Mouse (Mus musculus) left cerebral cortex, postnatal 4 days (tissue): Measurements from ENCODE around the gene Os9. TPM values are rescaled to one million over a fixed set of nuclear protein-coding genes. Genes with fewer than 3 reads are reported as not detected.
A peak's percentile ranks its signal among the peaks of the same experiment; 100 is the strongest.
"Not testable (repeated sequence)": the region's sequence is repeated elsewhere in the genome, so short reads cannot be mapped to it uniquely, and the experiment has no call there.

ENCODE experiments used
- DNase-seq: peaks from one replicate; pipeline ENCODE4 v3.0.0-alpha.2; 2022
- intact Hi-C: fragments of 180-260 bp; cut with DNase I; formaldehyde crosslinking; loops from one replicate; pipeline ENCODE4 v1.15.1; 2025
- total RNA-seq, 2 experiments: library from RNA; stranded (reverse); gene quantifications; 2 replicates each; pipeline ENCODE4 v1.2.3; 2021

The Os9 gene
- total RNA-seq = 10 to 100 TPM; 86.3 to 90.7 TPM

GRCm38 (mm10) chr10:127121066-127121477 is at the start of gene Os9:
Gene Os9, minus strand, starts transcription at chr10:127121131.
- intact Hi-C loops = loop anchor here (5.0 kb wide), 1 partner anchor 46 kb away; the partner anchor contains the start of gene B4galnt1
- peak; percentile 98 for DNase-seq

- DNase-seq = peak; percentile 51
- intact Hi-C loops = no loop called here
These were observed 49.1 kb upstream of the Os9 start for GRCm38 (mm10) chr10:127170002-127170401.

DNA sequence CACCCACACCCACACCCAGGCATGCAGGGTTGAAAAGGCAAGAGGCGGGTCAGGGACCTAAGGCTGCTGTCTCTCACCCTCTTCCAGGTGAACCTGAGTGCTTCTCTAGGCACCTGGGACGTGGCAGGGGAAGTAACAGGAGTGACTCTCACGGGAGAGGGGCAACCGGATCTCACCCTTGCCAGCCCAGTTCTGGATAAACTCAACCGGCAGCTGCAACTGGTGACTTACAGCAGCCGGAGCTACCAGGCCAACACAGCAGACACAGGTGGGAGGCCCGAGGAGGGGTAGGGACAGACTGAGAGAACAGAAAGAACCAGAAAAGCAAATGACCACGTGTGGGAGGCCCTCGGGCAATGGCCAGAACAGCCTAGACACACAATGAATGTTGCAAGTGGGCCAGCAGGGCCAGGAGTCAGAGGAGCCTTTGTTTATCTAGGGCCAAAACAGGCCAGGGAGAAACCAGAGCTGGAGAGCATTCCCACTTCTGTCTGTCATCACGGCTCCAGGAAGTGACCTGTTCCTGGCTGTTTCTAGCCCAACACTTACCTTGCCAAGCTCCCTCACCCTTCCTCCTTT is 46.8 kb upstream of the Os9 start:
- intact Hi-C loops = loop anchor here (5.0 kb wide), 1 partner anchor 45 kb away; the partner anchor contains the start of gene Os9
- DNase-seq = no peak

DNA sequence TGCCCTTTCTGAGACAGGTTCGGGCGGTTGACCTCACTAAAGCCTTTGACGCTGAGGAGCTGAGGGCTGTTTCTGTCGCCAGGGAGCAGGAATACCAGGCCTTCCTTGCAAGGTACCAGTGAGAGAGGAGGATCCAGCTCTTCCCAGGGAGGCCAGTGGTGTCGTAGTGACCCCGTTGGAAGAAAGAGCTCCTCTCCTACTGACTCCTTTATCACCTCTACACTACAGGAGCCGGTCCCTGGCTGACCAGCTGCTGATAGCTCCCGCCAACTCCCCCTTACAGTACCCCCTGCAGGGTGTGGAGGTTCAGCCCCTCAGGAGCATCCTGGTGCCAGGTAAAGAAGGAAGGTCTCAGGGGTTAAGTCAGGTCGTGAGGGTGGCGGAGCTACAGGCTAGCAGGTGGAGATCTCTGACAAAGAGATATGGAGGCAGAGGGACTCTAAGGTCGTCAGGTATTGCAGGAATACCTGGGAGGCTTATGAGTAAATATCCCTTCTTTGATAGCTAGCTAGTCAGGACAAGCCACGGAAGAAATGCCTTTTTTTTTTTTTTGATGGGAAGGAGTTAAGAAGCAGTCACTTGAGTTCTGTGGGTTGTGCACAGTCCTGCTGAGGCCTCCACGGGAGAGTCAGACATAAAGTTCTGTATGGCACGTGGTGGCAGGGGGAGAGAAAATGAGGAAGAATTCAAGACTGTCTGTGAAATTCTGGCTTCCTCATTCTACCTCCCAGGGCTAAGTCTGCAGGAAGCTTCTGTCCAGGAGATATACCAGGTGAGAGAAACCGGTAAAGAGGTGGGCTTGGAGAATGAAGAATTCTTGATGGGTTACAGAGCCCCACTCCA is 46.1 kb upstream of the Os9 start:
- intact Hi-C loops = loop anchor here (5.0 kb wide), 1 partner anchor 45 kb away; the partner anchor contains the start of gene Os9
- DNase-seq = no peak

- no peak for DNase-seq
- intact Hi-C loops = loop anchor here (5.0 kb wide), 1 partner anchor 44 kb away; the partner anchor contains the start of gene Os9
These were observed 45.4 kb upstream of the Os9 start for GRCm38 (mm10) chr10:127166404-127166715.

- intact Hi-C loops = loop anchor here (5.0 kb wide), 1 partner anchor 44 kb away; the partner anchor contains the start of gene Os9
- DNase-seq = peak; percentile 52
These were observed 44.9 kb upstream of the Os9 start for GRCm38 (mm10) chr10:127165654-127166403.

GRCm38 (mm10) chr10:127165354-127165653 is 44.4 kb upstream of the Os9 start:
- intact Hi-C loops = loop anchor here (5.0 kb wide), 1 partner anchor 43 kb away; the partner anchor contains the start of gene Os9
- DNase-seq = no peak

DNA sequence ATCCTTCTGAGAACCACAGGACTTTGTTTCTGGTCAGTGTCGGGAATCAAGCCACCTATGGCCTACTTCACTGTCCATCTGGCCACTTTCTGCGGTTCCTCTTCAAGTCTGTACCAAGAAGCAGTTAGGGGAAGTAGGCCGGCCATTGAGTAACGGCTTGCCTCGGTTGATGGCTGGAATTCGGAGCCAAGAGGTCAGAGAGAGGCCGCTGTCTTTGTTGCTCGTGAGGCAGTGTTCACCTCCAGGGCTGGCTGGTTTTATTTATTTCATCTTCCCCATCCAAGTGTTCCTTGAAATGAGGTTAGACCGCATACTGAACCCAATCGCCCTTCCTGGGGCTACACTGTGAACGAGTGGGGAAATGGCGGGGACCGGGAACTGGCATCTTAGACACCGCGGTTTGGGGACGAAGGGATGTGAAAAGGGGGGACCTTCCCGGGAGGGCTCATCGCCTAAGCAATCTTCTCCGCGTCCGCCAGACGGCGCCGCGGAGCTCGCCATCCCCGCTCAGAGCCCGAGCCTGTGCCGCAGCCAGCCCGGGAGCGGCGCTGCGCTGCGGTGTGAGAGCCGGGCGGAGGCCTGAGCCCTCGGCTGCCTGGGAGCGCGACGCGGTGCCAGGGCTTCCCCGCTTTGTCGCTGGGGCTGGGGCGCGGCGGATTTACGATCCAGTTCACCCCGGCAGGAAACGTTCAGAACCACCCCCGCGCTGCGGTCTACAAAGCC is 43.9 kb upstream of the Os9 start, which contains the start of gene B4galnt1:
Gene B4galnt1 (plus strand): TSS at position 595 of the 723 bp plus-strand sequence.
- intact Hi-C loops = loop anchor here (5.0 kb wide), 1 partner anchor 42 kb away; the partner anchor contains the start of gene Os9
- peak; percentile 81 for DNase-seq

DNA sequence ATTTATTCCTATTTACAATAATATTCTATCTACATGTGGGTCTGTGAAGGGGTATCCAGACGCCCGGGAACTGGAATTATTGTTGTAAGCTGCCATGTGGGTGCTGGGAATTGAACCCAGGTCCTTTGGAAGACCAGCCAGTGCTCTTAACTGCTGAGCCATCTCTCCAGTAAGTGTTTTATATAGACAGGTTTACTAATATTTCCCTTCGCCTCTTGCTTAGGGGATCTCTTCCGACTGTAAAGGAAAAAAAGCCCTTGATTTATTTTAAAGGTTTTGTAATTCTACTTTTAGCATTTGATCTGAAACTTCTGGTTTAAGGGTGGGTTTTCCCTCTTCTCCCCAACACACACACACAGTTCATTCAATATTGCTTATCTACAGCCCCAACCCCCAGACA is 43.3 kb upstream of the Os9 start:
- no peak for DNase-seq
- intact Hi-C loops = no loop called here

DNA sequence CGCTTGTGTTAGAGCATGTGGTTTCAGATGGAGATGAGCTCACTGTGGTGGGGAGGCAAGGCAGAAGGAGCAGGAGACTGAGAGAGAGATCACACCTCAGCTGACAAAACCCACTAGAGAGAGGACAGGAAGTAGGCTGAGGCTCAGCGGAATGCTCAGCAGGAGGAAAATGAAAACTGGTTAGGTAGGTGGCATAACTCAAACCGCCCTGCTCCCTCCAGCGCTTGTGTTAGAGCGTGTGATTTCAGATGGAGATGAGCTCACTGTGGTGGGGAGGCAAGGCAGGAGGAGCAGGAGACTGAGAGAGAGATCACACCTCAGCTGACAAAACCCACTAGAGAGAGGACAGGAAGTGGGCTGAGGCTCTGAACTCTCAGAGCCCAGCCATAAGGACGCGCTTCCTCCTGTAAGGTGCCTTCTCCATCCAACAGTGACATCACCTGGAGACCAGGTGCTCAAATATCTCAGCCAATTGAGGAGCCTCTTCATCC is 41.9 kb upstream of the Os9 start:
- DNase-seq, intact Hi-C loops: not testable (repeated sequence)

GRCm38 (mm10) chr10:127160728-127161127 is 39.8 kb upstream of the Os9 start:
- intact Hi-C loops = no loop called here
- DNase-seq = no peak

GRCm38 (mm10) chr10:127160081-127160480 is 39.1 kb upstream of the Os9 start:
- intact Hi-C loops = no loop called here
- no peak for DNase-seq

DNA sequence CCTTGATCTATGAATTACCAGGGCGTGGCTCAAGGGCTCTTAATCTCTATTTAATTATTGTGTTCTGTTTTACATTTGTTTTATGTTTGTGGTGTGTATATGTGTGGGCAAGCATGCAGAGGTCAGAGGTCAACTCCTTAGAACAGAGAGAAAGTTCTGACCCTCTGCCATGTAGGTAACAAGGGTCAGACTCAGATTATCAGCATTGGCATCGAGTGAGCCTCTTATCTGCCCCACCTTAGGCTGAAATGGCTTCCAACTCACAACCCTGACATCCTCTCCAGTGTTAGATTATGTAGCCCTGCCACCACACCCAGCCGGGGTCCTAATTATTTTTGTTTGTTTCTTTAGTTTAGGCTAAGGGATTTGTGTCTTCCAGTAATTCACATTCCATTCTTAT is 37.5 kb upstream of the Os9 start:
- intact Hi-C loops = no loop called here
- DNase-seq = no peak

DNA sequence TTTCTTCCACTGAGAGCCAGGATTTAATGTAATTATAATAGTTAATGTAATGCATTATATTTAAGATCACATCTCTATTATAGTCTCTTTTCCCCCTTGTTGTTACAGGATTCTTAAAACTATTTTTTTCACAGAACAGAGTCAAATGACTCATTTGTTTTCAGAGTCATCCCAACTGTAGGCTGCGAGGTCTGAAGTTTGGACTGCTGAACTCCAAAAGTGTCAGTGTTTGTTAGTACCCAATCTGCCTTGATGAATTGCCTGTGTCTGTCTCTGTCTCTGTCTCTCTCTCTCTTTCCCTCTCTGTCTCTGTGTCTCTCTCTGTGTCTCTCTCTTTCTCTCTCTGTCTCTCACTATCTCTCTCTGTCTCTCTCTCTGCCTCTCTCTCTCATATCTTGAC is 35.6 kb upstream of the Os9 start:
- no peak for DNase-seq
- intact Hi-C loops = no loop called here

DNA sequence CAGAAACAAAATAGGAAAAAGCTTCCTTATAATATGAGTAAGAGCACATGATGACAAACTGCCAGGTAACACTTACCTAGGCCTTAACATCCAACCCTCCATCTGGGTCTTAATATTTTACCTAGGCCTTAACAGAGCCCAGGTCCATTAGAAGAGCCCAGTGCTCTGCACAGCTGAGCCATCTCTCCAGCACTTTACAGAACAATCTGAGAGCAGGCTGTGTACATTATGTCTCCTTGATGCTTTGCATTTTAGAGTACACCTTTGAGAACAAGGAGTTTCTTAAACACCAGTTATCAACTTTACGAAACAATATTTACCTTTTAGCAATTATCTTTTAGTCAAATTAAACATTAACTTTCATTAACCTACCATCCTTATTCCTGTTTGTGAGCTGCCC is 35.2 kb upstream of the Os9 start:
- intact Hi-C loops = no loop called here
- DNase-seq = no peak

- DNase-seq = no peak
- intact Hi-C loops = no loop called here
These were observed 33.7 kb upstream of the Os9 start for GRCm38 (mm10) chr10:127154652-127155051.

DNA sequence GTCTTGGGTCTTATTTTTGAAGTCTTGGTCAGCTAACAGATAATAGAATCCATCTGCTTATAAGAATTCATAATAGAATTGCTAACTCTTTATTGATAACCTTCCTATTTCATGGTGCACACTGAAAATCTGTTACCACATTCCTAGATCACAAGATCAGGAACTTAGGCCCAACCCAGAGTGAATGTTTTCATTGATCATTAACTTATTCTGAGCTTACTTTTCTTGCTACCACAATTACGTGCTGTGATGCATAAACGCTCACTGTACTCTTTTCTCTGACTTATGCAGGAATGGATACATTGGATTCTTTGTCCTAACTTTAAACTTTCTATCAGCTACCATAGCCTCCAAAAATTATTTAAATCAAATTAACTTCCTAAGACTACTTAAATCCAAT is 33.3 kb upstream of the Os9 start:
- intact Hi-C loops = no loop called here
- no peak for DNase-seq

DNA sequence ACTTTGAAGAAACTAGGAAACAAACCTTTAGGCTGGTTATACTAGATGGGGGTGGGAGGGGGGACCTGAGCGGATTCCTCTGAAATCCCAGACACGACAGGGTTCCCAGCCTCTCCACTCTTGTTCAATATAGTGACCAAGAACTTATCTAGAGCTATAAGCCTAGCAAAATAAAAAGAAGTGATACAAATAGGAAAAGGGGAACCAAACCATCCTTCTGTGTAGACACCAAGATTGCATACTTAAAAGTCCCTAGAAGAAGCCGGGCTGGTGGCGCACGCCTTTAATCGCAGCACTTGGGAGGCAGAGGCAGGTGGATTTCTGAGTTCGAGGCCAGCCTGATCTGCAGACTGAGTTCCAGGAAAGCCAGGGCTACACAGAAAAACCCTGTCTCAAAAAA is 32.4 kb upstream of the Os9 start:
- DNase-seq = no peak
- intact Hi-C loops = no loop called here

DNA sequence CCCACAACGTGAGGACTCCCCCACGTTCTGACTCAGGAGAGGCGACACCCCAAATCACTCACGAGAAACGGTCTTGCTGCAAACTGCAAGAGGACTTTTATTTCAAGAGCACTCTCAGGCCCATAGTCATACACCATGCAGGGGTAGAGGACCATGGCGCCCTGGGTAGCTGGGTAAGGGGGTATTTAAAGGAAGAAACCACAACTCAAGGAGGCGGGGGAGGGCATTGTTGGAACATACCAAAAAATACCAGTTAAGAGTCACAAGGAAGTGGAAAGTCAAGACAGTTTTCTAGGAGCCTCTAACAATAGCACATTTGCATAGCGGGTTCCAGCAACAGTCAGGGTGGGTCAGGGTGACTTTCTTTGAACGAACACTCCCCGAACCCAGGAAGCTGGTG is 31.6 kb upstream of the Os9 start:
- intact Hi-C loops, DNase-seq: not testable (repeated sequence)

- DNase-seq, intact Hi-C loops: not testable (repeated sequence)
These were observed 30.3 kb upstream of the Os9 start for GRCm38 (mm10) chr10:127151233-127151632.
